Mouse (Mus musculus) adipose tissue, adult 10 weeks (tissue): Measurements from ENCODE around the gene Vmn1r160. TPM values are rescaled to one million over a fixed set of nuclear protein-coding genes. Genes with fewer than 3 reads are reported as not detected.

ENCODE experiments used
- polyA plus RNA-seq: library from polyadenylated mRNA; stranded (reverse); fragments of 350-450 nt; fragmentation: Illumina TruSeq; extraction: RNeasy Lipid Tissue Mini Kit (QIAGEN cat#74804); gene quantifications from one replicate; pipeline ENCODE4 v1.2.3, GENCODE M21; 2014; ENCODE audit warnings: low read depth, low replicate concordance

Gene Vmn1r160
- not detected for polyA plus RNA-seq

GRCm38 (mm10) chr7:22870924-22871323, at the start of gene Vmn1r160:
Gene Vmn1r160 (plus strand): TSS chr7:22871224.

GRCm38 (mm10) chr7:22843505-22843904, 27.5 kb upstream of the Vmn1r160 start, which contains the start of gene Vmn1r159:
Gene Vmn1r159 (minus strand): TSS chr7:22843605.

Other genes with a start within 250 kb of the Vmn1r160 start
- not detected for gene Vmn1r155, start 213.2 kb upstream of the Vmn1r160 start, polyA plus RNA-seq
- gene Gm8693, start 178.9 kb upstream of the Vmn1r160 start, polyA plus RNA-seq, result not detected
- gene Gm4567, start 151.5 kb upstream of the Vmn1r160 start, polyA plus RNA-seq, result not detected
- not detected for gene Vmn1r157, start 109.5 kb upstream of the Vmn1r160 start, polyA plus RNA-seq
- gene Vmn1r158, start 80.4 kb upstream of the Vmn1r160 start, polyA plus RNA-seq, result not detected
- gene Vmn1r159, start 27.6 kb upstream of the Vmn1r160 start, polyA plus RNA-seq, result not detected
- gene Gm4214, start 113.4 kb downstream of the Vmn1r160 start, polyA plus RNA-seq, result not detected
- gene Gm4216, start 148.7 kb downstream of the Vmn1r160 start, polyA plus RNA-seq, result not detected
- not detected for gene Vmn1r163, start 184.3 kb downstream of the Vmn1r160 start, polyA plus RNA-seq
- gene Gm8720, start 196.2 kb downstream of the Vmn1r160 start, polyA plus RNA-seq, result not detected